8 mouse cellular contexts compared by ENCODE assay signal in genomic region chr1:164022106-164022505, GRCm38 (mm10). TPM values are rescaled to one million over a fixed set of nuclear protein-coding genes. Genes with fewer than 3 reads are reported as not detected.
"Had no signal": no experiment of that assay in that cellular context is flagged by ENCODE, and none has a peak within 500 bp of the region (broad histone marks: within the 10 kb centered on the region; RNA-seq: fewer than 3 reads in every experiment).

No protein-coding gene starts in this region.

RNA-seq across cellular contexts. Expression of gene Sele, which starts 25.9 kb away (rescaled TPM):
- polyA plus RNA-seq: hindbrain, embryonic 11.5 days; hindbrain, embryonic 13.5 days; hindbrain, embryonic 15.5 days; hindbrain, postnatal 0 days; kidney, embryonic 14.5 days; limb, embryonic 10.5 days; liver, embryonic 13.5 days had no signal

RNA-seq across cellular contexts. Expression of gene Sell, which starts 39.7 kb away (rescaled TPM):
- polyA plus RNA-seq: hindbrain, embryonic 11.5 days; limb, embryonic 10.5 days; limb, embryonic 12.5 days had no signal
